Mouse (Mus musculus) thymus, adult 18-20 months (tissue): ENCODE data around the gene Akr1c14.
"Not testable (repeated sequence)": the region's sequence is repeated elsewhere in the genome, so short reads cannot be mapped to it uniquely, and the experiment has no call there.

Source experiments
- DNase-seq, 2 experiments: peaks; one replicate each; pipeline ENCODE4 v3.0.0; 2022; ENCODE audit warnings: mixed read lengths in 2 of 2

The Akr1c14 gene

DNA sequence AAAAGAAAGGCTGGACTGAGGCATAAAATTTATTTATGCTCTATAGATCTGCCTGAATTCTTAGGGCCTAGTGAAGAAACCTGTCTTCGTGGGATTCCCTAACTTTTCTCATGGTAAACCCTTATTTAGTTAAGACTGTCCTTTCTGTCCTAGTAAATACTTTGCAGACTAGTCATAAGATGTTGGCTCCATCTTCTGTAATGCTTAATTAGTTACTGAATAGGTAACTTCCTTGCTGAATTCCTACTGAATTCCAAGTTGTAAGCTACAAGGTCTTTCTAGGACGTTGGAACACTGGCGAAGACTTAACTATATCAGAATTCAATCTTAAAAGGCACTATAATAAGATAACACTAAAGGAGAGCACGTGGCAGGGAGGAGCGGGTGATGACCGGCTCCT, 75.7 kb downstream of the Akr1c14 start:
- not testable (repeated sequence) for DNase-seq

DNA sequence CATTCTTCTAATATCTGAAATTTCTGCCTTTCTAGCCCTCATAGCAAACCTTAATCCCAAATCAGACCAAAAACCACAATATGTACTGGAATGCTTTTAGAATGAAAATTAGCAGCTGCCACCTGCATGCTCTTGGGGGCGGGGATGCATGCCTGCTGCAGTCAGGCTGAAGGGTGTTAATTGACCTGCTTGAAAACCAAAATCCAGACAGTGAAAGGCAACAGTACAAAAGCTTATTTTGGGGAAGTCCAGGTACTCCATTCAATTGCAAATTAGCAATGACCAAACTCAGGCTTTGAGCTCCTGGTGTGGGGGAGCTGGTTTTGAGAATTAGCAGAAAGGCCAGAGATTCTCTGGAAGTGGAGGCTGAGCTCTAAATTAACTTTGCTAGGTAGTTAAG, 77.0 kb downstream of the Akr1c14 start:
- not testable (repeated sequence) for DNase-seq

DNA sequence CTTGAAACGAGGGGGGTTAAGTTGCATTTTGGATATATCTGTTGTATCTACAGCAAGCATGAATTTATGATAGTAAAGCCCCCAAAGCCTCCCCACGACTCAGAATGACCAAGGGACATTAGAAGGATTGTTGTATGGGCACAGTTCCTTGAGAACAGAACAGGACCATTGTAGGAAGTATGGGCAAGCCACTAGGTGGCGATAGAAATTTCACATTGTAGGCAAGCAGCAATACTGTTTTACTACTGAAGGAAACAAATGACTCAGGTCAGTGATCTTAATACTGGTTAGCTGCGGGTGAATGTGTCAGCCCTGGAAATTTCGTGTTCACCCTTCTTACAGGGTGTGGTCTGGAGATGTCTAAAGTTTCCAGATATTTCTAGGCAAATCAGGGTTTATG, 80.3 kb downstream of the Akr1c14 start:
- no peak for DNase-seq

DNA sequence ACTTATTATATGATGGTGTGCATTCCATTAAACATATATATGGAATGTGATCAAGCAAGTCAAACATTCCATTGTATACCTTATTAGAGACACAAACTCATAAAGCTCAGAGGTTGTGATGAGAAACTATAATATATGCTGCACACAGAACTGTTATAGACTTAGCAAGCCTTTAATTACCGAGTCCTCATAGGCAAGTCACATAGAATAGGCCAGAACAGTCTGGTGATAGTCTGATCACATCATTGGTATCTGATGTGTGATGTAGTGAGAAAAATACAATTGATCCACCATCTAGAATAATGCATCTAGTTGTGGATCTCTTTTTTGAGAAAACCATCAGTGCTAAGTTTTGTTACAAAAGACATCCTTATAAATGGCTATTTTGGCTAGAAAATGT, 82.5 kb downstream of the Akr1c14 start:
- no peak for DNase-seq

DNA sequence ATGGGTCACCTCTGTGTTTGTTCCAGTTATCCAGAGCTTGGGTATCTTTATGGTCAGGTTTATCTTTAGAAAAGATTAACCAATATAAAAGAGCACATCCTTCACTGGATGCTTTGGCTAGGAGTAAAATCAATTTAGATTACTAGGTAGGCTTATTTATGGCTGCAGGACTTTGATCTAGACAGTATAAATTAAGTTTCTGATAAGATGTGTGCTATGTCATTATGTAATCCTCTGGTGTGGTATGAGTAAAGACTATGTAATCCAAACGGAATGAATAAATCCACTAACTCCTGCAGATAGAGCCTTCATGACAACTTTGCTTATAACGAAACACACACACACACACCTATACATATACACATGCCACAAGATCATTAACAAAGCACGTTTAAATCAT, 82.9 kb downstream of the Akr1c14 start:
- DNase-seq: no peak

DNA sequence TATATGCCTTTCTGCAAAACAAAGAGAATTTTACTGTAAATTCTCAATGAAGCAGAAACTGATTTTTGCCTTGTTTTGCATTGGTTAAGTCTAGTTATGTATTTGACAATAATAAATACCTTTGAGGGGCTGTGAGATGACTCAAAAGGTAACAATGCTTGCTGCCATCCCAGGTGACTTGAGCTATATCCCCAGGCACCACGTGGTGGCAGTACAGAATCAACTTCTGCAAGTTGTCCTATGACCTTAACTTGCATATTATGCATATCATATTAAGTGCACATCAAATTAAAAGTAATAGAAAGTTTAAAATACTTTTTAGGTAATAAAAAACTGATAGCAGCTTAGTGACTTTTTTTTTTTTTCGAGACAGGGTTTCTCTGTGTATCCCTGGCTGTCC, 84.3 kb downstream of the Akr1c14 start:
- DNase-seq: no peak
